Mouse (Mus musculus): ENCODE data around the gene Dmtf1. TPM values are rescaled to one million over a fixed set of nuclear protein-coding genes. Genes with fewer than 3 reads are reported as not detected.

The Dmtf1 gene
- total RNA-seq, 2 experiments from 2014 or later, result 49.0 to 50.2 TPM

Other genes with a start within 250 kb of the Dmtf1 start
- 10 to 100 TPM; 24.1 to 26.5 TPM for gene Crot, start 164.5 kb downstream of the Dmtf1 start, total RNA-seq (2021)
- 10 to 100 TPM in 1 of 2 experiments, 1 to 10 TPM in 1; 9.9 to 11.7 TPM for gene Tmem243, start 61.1 kb downstream of the Dmtf1 start, total RNA-seq (2021)
- gene 9330182L06Rik, start 104.3 kb upstream of the Dmtf1 start, total RNA-seq (2021), result 10 to 100 TPM; 19.6 to 21.8 TPM

Measured in layer of hippocampus, adult 18-20 months (tissue).